Mouse (Mus musculus): Measurements from ENCODE around the gene Pth2.

DNA sequence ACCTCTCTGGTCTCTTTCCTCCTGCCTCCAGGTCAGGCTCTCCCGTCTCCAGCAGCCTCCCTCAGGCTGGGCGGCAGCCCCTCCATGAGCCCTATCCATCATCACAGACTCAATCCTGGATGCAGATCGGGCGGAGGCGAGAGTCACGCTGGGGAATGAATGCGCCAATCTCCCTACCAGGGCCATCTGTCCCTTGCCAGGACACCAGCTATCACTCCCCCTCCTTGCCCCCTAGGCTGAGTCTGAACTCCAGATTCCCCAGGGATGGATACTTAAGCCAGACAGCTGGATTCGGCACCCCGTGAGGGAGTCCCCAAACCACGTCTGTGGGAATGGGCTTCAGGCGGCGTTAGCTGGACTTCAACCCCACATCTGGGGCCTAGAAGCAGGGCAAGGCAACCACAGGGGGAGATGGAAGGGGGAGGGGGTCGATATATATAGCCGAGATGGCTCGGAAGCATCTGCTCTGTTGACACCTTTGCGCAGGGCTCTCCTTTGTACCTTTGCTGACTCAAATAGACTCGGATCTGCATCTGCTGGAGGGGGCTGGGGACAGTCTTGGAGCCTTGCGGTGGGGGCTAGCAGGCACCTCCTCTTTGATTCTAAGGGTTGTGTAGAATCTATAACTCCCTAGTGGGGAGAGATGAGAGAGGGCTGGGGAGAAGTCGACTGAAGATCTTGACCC lies 12.9 kb upstream of the Pth2 start:
- TF ChIP-seq CTCF (IDR thresholded peaks at IDR 0.05; ENCODE audit: low read depth) (no peak), EP300 (IDR thresholded peaks at IDR 0.05; ENCODE audit: low read depth) (no peak)
